Mouse (Mus musculus) heart, adult 2 months (tissue): ENCODE results near the gene Aar2.

Experiments used
- CTCF ChIP-seq: fragments of 200-600 bp; IDR thresholded peaks from 2 replicates; pipeline ENCODE4 v1.8.1; 2022; ENCODE audit warnings: antibody characterized with exemption, mild to moderate bottlenecking, moderate library complexity
- POLR2A ChIP-seq: fragments of 200-500 bp; IDR thresholded peaks from 2 replicates; pipeline ENCODE4 v1.6.1; 2011; ENCODE audit warnings: mild to moderate bottlenecking, low read depth, low read length, control low read depth; ENCODE audit not compliant: insufficient read depth

- TF ChIP-seq CTCF (no peak), POLR2A (no peak)
These were observed 21.3 kb downstream of the Aar2 start for GRCm38 (mm10) chr2:156568647-156569046.
